Mouse (Mus musculus) C2C12 (cell line): Measurements from ENCODE around the gene Ptgds. TPM values are rescaled to one million over a fixed set of nuclear protein-coding genes. Genes with fewer than 3 reads are reported as not detected.
A peak's percentile ranks its signal among the peaks of the same experiment; 100 is the strongest.

Source experiments
- H3K27me3 ChIP-seq: one replicate; pipeline ENCODE4 v1.6.1; 2011; ENCODE audit not compliant: control insufficient read depth, insufficient read depth, insufficient read length
- H3K36me3 ChIP-seq: one replicate; pipeline ENCODE4 v1.6.1; 2011; ENCODE audit not compliant: control insufficient read depth, insufficient read depth
- H3K4me3 ChIP-seq: one replicate; pipeline ENCODE4 v1.5.1; 2011; ENCODE audit warnings: mild to moderate bottlenecking, control low read depth; ENCODE audit not compliant: poor library complexity, insufficient read depth, severe bottlenecking
- H3K79me2 ChIP-seq: one replicate; pipeline ENCODE4 v1.6.1; 2011; ENCODE audit not compliant: control insufficient read depth, insufficient read depth
- H3K79me3 ChIP-seq: one replicate; pipeline ENCODE4 v1.6.1; 2011; ENCODE audit warnings: low read depth, control low read depth
- H3ac ChIP-seq: one replicate; pipeline ENCODE3; 2011; ENCODE audit warnings: low read depth; ENCODE audit not compliant: control insufficient read depth, insufficient read length
- CEBPB ChIP-seq: IDR thresholded peaks from one replicate; pipeline ENCODE4 v1.6.1; 2011; ENCODE audit warnings: low read depth, mild to moderate bottlenecking, control low read depth, moderate library complexity
- CTCF ChIP-seq: IDR thresholded peaks from one replicate; pipeline ENCODE4 v1.5.1; 2011; ENCODE audit not compliant: control insufficient read depth, insufficient read depth, insufficient read length
- FOSL1 ChIP-seq: IDR thresholded peaks from one replicate; pipeline ENCODE4 v1.8.0; 2011; ENCODE audit warnings: mild to moderate bottlenecking, low read length; ENCODE audit not compliant: poor library complexity, insufficient read depth, severe bottlenecking
- MAX ChIP-seq: IDR thresholded peaks from one replicate; pipeline ENCODE4 v1.6.1; 2011; ENCODE audit warnings: mild to moderate bottlenecking, control low read depth
- MYOD1 ChIP-seq: IDR thresholded peaks from one replicate; pipeline ENCODE4 v1.6.1; 2011; ENCODE audit warnings: low read depth; ENCODE audit not compliant: control insufficient read depth, insufficient read length
- MYOG ChIP-seq: IDR thresholded peaks from one replicate; pipeline ENCODE4 v1.6.1; 2011; ENCODE audit not compliant: control insufficient read depth, insufficient read length; ENCODE audit errors: extremely low read depth
- USF1 ChIP-seq: IDR thresholded peaks from one replicate; pipeline ENCODE4 v1.6.1; 2011; ENCODE audit warnings: low read depth, mild to moderate bottlenecking, control low read depth, moderate library complexity
- long read RNA-seq, 2 experiments: library from polyadenylated mRNA; unstranded; transcript quantifications; one replicate each; pipeline ENCODE4 v2.0.0; 2019 to 2020
- polyA plus RNA-seq: library from polyadenylated mRNA; unstranded; fragments of >200 nt; fragmentation: generic; extraction: Trizol; gene quantifications from one replicate; pipeline ENCODE4 v1.2.1, GENCODE M21; 2012; ENCODE audit warnings: missing spikeins

Ptgds gene
- polyA plus RNA-seq: not detected
- long read RNA-seq, experiment 1: 0 reads
- long read RNA-seq, experiment 2: 0 reads

GRCm38 (mm10) chr2:25469969-25470368, at the start of gene Ptgds:
Gene Ptgds, minus strand, starts transcription at chr2:25470046.
- no peaks in the 10 kb centered on the region for H3K36me3 ChIP-seq
- TF ChIP-seq MYOG (no peak), MYOD1 (no peak), FOSL1 (no peak), CEBPB (no peak)
- no peaks in the 10 kb centered on the region for H3K79me2 ChIP-seq
- no peaks in the 10 kb centered on the region for H3K79me3 ChIP-seq
- no peak within 1 kb of the TSS for H3ac ChIP-seq
- no peaks in the 10 kb centered on the region for H3K27me3 ChIP-seq
- H3K4me3 ChIP-seq: no peak within 1 kb of the TSS

- Histone ChIP-seq H3K79me3 (no peaks in the 10 kb centered on the region), H3K27me3 (no peaks in the 10 kb centered on the region), H3K79me2 (no peaks in the 10 kb centered on the region), H3ac (no peak overlapping the region), H3K4me3 (no peak overlapping the region), H3K36me3 (no peaks in the 10 kb centered on the region)
- TF ChIP-seq MYOD1 (no peak), CTCF (peak; percentile 20)
Measured at GRCm38 (mm10) chr2:25509912-25510311, 40.1 kb upstream of the Ptgds start.

- H3K36me3 ChIP-seq: peaks cover 11% of the 10 kb centered on the region
- H3K79me3 ChIP-seq: no peaks in the 10 kb centered on the region
- peaks cover 7% of the 10 kb centered on the region for H3K79me2 ChIP-seq
- no peak overlapping the region for H3K4me3 ChIP-seq
- TF ChIP-seq USF1 (no peak), CTCF (peak; percentile 21)
- H3ac ChIP-seq: no peak overlapping the region
- no peaks in the 10 kb centered on the region for H3K27me3 ChIP-seq
Measured at GRCm38 (mm10) chr2:25506964-25507363, 37.1 kb upstream of the Ptgds start.

- Histone ChIP-seq H3K4me3 (no peak overlapping the region), H3K79me2 (peaks cover 18% of the 10 kb centered on the region), H3ac (no peak overlapping the region), H3K36me3 (peaks cover 11% of the 10 kb centered on the region), H3K27me3 (no peaks in the 10 kb centered on the region), H3K79me3 (peaks cover 8% of the 10 kb centered on the region)
- TF ChIP-seq MYOD1: no peak
- no peak for TF ChIP-seq USF1
- TF ChIP-seq MAX: no peak
- TF ChIP-seq MYOG: no peak
- TF ChIP-seq CTCF: no peak
- no peak for TF ChIP-seq CEBPB
- TF ChIP-seq FOSL1: no peak
Measured at GRCm38 (mm10) chr2:25505860-25506259, 36.0 kb upstream of the Ptgds start.

- peaks cover 19% of the 10 kb centered on the region for H3K79me2 ChIP-seq
- no peak overlapping the region for H3ac ChIP-seq
Measured at GRCm38 (mm10) chr2:25505000-25505399, 35.2 kb upstream of the Ptgds start.

GRCm38 (mm10) chr2:25504538-25504937, 34.7 kb upstream of the Ptgds start:
- no peak for TF ChIP-seq CEBPB
- TF ChIP-seq FOSL1: no peak
- no peak for TF ChIP-seq MYOD1
- TF ChIP-seq USF1: no peak
- TF ChIP-seq MYOG: no peak
- no peak for TF ChIP-seq MAX
- no peak for TF ChIP-seq CTCF
- H3K4me3 ChIP-seq: no peak overlapping the region
- peaks cover 19% of the 10 kb centered on the region for H3K79me2 ChIP-seq

More at GRCm38 (mm10) chr2:25505000-25505399, 35.2 kb upstream of the Ptgds start:
- Histone ChIP-seq H3K36me3 (peaks cover 11% of the 10 kb centered on the region), H3K79me3 (peaks cover 9% of the 10 kb centered on the region), H3K4me3 (no peak overlapping the region), H3K27me3 (no peaks in the 10 kb centered on the region)
- TF ChIP-seq MAX (no peak), MYOG (no peak), USF1 (no peak), CEBPB (no peak), CTCF (no peak), FOSL1 (no peak), MYOD1 (no peak)

GRCm38 (mm10) chr2:25502726-25503125, 32.9 kb upstream of the Ptgds start:
- Histone ChIP-seq H3K36me3 (peaks cover 11% of the 10 kb centered on the region), H3K79me3 (peaks cover 9% of the 10 kb centered on the region), H3K4me3 (no peak overlapping the region), H3ac (no peak overlapping the region), H3K27me3 (no peaks in the 10 kb centered on the region), H3K79me2 (peaks cover 19% of the 10 kb centered on the region)
- TF ChIP-seq CEBPB (no peak), CTCF (no peak), MAX (no peak), MYOG (no peak), USF1 (no peak)

More at GRCm38 (mm10) chr2:25504538-25504937, 34.7 kb upstream of the Ptgds start:
- Histone ChIP-seq H3K27me3 (no peaks in the 10 kb centered on the region), H3K36me3 (peaks cover 11% of the 10 kb centered on the region), H3ac (no peak overlapping the region), H3K79me3 (peaks cover 9% of the 10 kb centered on the region)
